Mouse (Mus musculus) heart, postnatal 0 days (tissue): ENCODE results near the gene Mif4gd.

ENCODE experiments used
- CTCF ChIP-seq: IDR thresholded peaks from 2 replicates; pipeline ENCODE4 v1.5.1; 2016; ENCODE audit warnings: antibody characterized with exemption, control low read depth, low read depth
- EP300 ChIP-seq: IDR thresholded peaks from 2 replicates; pipeline ENCODE4 v1.6.1; 2016; ENCODE audit warnings: antibody characterized with exemption, low read depth

DNA sequence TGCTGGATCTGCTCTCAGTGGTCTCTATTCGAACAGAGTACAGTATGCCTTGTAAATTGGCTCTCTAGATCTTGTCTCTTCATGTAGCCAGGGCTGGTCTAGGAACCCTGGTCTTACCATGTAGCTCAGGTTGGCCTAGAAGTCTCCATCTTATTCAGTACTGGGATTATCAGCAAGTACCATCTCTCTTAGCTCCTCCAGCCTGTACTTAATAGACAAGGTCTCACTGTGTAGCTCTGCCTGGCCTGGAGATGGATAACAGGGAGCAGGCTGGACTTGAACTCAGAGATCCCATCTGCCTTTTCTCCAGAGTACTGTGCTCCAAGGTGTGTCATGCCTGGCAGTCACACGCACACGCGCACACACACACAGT is 28.9 kb upstream of the Mif4gd start:
- TF ChIP-seq CTCF (no peak), EP300 (no peak)
